Comparison of ENCODE assay signal across 8 mouse cellular contexts in genomic region chr4:65124369-65125151, GRCm38 (mm10). TPM values are rescaled to one million over a fixed set of nuclear protein-coding genes. Genes with fewer than 3 reads are reported as not detected.
A peak's percentile ranks its signal among the peaks of the same experiment; 100 is the strongest.
DNase-seq lines count a peak whose midpoint lies in the region; ATAC-seq and TF ChIP-seq lines count a peak whose summit lies in the region.

No protein-coding gene starts in this region.

- ATAC-seq in heart, embryonic 16.5 days (replicated peaks; ENCODE audit: extremely low read depth, insufficient read depth, low FRiP score) = 0 out of 2 replicates have a peak, but pooled peaks have one; percentile 30

- no peak overlapping the region for H3K27ac ChIP-seq in spleen, adult 2 months (ENCODE audit: insufficient read depth, low read length)
- no peak overlapping the region for H3K27ac ChIP-seq in heart, embryonic 16.5 days (ENCODE audit: low read length)
- H3K27ac ChIP-seq in limb, embryonic 10.5 days = peak overlapping the region; percentile 84
- H3K27ac ChIP-seq in thymus, adult 2 months (ENCODE audit: control insufficient read depth, insufficient read depth, low read length) = no peak overlapping the region

- 6% methylated on average over 64 of the region's 80 CpGs for WGBS in spleen, adult 2 months
- WGBS in heart, embryonic 16.5 days = 2% methylated on average over 61 of the region's 80 CpGs
- WGBS in limb, embryonic 10.5 days = 7% methylated on average over 80 of the region's 80 CpGs
- 6% methylated on average over 78 of the region's 80 CpGs for WGBS in thymus, adult 2 months

- H3K4me3 ChIP-seq in spleen, adult 2 months (ENCODE audit: extremely low read depth, insufficient read depth, insufficient read length) = 0 out of 2 replicates have a peak overlapping the region, but pooled peaks have one; percentile 14
- H3K4me3 ChIP-seq in heart, embryonic 16.5 days (ENCODE audit: low read length) = peak overlapping the region; percentile 59
- H3K4me3 ChIP-seq in limb, embryonic 10.5 days = peak overlapping the region; percentile 66
- no peak overlapping the region for H3K4me3 ChIP-seq in thymus, adult 2 months (ENCODE audit: control insufficient read depth, insufficient read depth, low read length)

- no peak for TF ChIP-seq POLR2A in spleen, adult 2 months (IDR thresholded peaks at IDR 0.05; ENCODE audit: low read depth, low read length)
- TF ChIP-seq POLR2A in thymus, adult 2 months (IDR thresholded peaks at IDR 0.05; ENCODE audit: control insufficient read depth, extremely low read depth, insufficient read depth, low read length, poor library complexity) = no peak

- H3K9ac ChIP-seq in heart, embryonic 16.5 days (ENCODE audit: low read length) = peak overlapping the region; percentile 76

- H3K4me2 ChIP-seq in heart, embryonic 16.5 days (ENCODE audit: low read depth, low read length) = peak overlapping the region; percentile 88

- no peaks in the 10 kb centered on the region for H3K4me1 ChIP-seq in spleen, adult 2 months (ENCODE audit: control insufficient read depth, insufficient read depth, insufficient read length)
- peaks cover 11% of the 10 kb centered on the region for H3K4me1 ChIP-seq in heart, embryonic 16.5 days (ENCODE audit: control insufficient read depth, insufficient read depth, low read length)
- H3K4me1 ChIP-seq in limb, embryonic 10.5 days = peaks cover 39% of the 10 kb centered on the region
- H3K4me1 ChIP-seq in thymus, adult 2 months (replicated peaks; ENCODE audit: control insufficient read depth, insufficient read depth, low read length) = no peaks in the 10 kb centered on the region

- no peaks in the 10 kb centered on the region for H3K36me3 ChIP-seq in spleen, adult 2 months (ENCODE audit: control insufficient read depth, insufficient read depth, low read length)
- no peaks in the 10 kb centered on the region for H3K36me3 ChIP-seq in heart, embryonic 16.5 days (ENCODE audit: control insufficient read depth, insufficient read depth)
- no peaks in the 10 kb centered on the region for H3K36me3 ChIP-seq in limb, embryonic 10.5 days
- H3K36me3 ChIP-seq in thymus, adult 2 months (ENCODE audit: control insufficient read depth, insufficient read depth, low read length) = no peaks in the 10 kb centered on the region

- H3K27me3 ChIP-seq in spleen, adult 2 months (ENCODE audit: control insufficient read depth, insufficient read depth, low read length) = peaks cover 3% of the 10 kb centered on the region
- peaks cover 10% of the 10 kb centered on the region for H3K27me3 ChIP-seq in heart, embryonic 16.5 days (ENCODE audit: control insufficient read depth, insufficient read depth, low read length)
- peaks cover 43% of the 10 kb centered on the region for H3K27me3 ChIP-seq in limb, embryonic 10.5 days (ENCODE audit: low read depth, poor library complexity, severe bottlenecking)
- H3K27me3 ChIP-seq in thymus, adult 2 months (ENCODE audit: control insufficient read depth, insufficient read depth, low read length) = no peaks in the 10 kb centered on the region

- TF ChIP-seq CTCF in spleen, adult 2 months (IDR thresholded peaks at IDR 0.05; ENCODE audit: extremely low read depth, insufficient read depth, insufficient read length, insufficient replicate concordance) = no peak
- TF ChIP-seq CTCF in thymus, adult 2 months (IDR thresholded peaks at IDR 0.05; ENCODE audit: borderline replicate concordance, control insufficient read depth, extremely low read depth, insufficient read depth, low read length, poor library complexity) = no peak

- DNase-seq in spleen, adult 2 months (ENCODE audit: low read depth in 1 of 2, low spot score in 2 of 2) = no peak
- DNase-seq in spleen, postnatal 4 days (ENCODE audit: low spot score in 2 of 2) = no peak
- peak; percentile 70 for DNase-seq in embryo, embryonic 11 days
- peak; percentile 60 for DNase-seq in limb, embryonic 10.5 days (ENCODE audit: low spot score)
- DNase-seq in neural tube, embryonic 10.5 days (ENCODE audit: extremely low spot score, low spot score) = peak; percentile 61
- DNase-seq in natural killer cell, adult 2 months (ENCODE audit: low spot score in 2 of 2) = no peak
- no peak for DNase-seq in thymus, adult 2 months

- no peaks in the 10 kb centered on the region for H3K9me3 ChIP-seq in heart, embryonic 16.5 days (replicated peaks; ENCODE audit: control insufficient read depth, low read length)
- H3K9me3 ChIP-seq in limb, embryonic 10.5 days (replicated peaks) = no peaks in the 10 kb centered on the region

RNA-seq across cellular contexts. Expression of gene Pappa, which starts 0.6 kb away (rescaled TPM):
- polyA plus RNA-seq in spleen, adult 2 months (2012; rRNA removed) = 0.22 and 0.25 TPM in 2 replicates
- polyA plus RNA-seq in heart, embryonic 16.5 days (2015; fragmentation: Nextera tagmentation; extraction: Ambion mirVana) = 0.35 and 0.37 TPM in 2 replicates
- 0.33 and 0.69 TPM in 2 replicates for polyA plus RNA-seq in limb, embryonic 10.5 days (2016; fragmentation: Nextera tagmentation; extraction: Ambion mirVana)
- polyA plus RNA-seq in thymus, adult 2 months (2012; rRNA removed) = 0.15 and 0.22 TPM in 2 replicates

Comparison
In these comparisons a context has a peak if more than half of its experiments do, and no peak if none do; other contexts are left out.
1. DNase-seq: peak in embryo, embryonic 11 days (single experiment), limb, embryonic 10.5 days (single experiment) and neural tube, embryonic 10.5 days (single experiment); none in spleen, adult 2 months (0 of 2), spleen, postnatal 4 days (0 of 2), natural killer cell, adult 2 months (0 of 2) and thymus, adult 2 months (single experiment).